Mouse (Mus musculus) intestine, embryonic 14.5 days (tissue): Measurements from ENCODE around the gene Saal1. TPM values are rescaled to one million over a fixed set of nuclear protein-coding genes. Genes with fewer than 3 reads are reported as not detected.
"Not testable (repeated sequence)": the region's sequence is repeated elsewhere in the genome, so short reads cannot be mapped to it uniquely, and the experiment has no call there.

Experiments used
- ATAC-seq: fragments of 200-750 bp; cut with Nextera tagmentation; replicated peaks from 2 replicates; pipeline ENCODE4 v1.8.0; 2017; ENCODE audit warnings: low read depth, moderate number of reproducible peaks, moderate TSS enrichment, moderate library complexity; ENCODE audit not compliant: low FRiP score, low TSS enrichment
- DNase-seq: peaks from one replicate; pipeline ENCODE4 v3.0.0-alpha.2; 2018; ENCODE audit warnings: low spot score
- H3K27ac ChIP-seq: fragments of 300-500 bp; sonication (generic); 2 replicates; pipeline ENCODE4 v1.5.1; 2014; ENCODE audit warnings: low read depth, mild to moderate bottlenecking, control low read depth
- H3K27me3 ChIP-seq: fragments of 300-500 bp; sonication (generic); replicated peaks from 2 replicates; pipeline ENCODE4 v1.6.1; 2014; ENCODE audit warnings: low read length, control low read depth; ENCODE audit not compliant: control insufficient read depth, insufficient read depth
- H3K36me3 ChIP-seq: fragments of 300-500 bp; sonication (generic); 2 replicates; pipeline ENCODE4 v1.6.1; 2014; ENCODE audit warnings: low read length, control low read depth; ENCODE audit not compliant: control insufficient read depth, insufficient read depth
- H3K4me1 ChIP-seq: fragments of 300-500 bp; sonication (generic); replicated peaks from 2 replicates; pipeline ENCODE4 v1.6.1; 2014; ENCODE audit warnings: low read length, control low read depth, mixed read lengths; ENCODE audit not compliant: control insufficient read depth, insufficient read depth
- H3K4me2 ChIP-seq: fragments of 300-500 bp; sonication (generic); 2 replicates; pipeline ENCODE4 v1.6.1; 2014; ENCODE audit warnings: low read length
- H3K4me3 ChIP-seq: fragments of 300-500 bp; sonication (generic); 2 replicates; pipeline ENCODE4 v1.5.1; 2014; ENCODE audit warnings: low read depth, low read length, control low read depth, mixed read lengths
- H3K9ac ChIP-seq: fragments of 300-500 bp; sonication (generic); 2 replicates; pipeline ENCODE4 v1.6.1; 2014; ENCODE audit warnings: mild to moderate bottlenecking, low read length
- H3K9me3 ChIP-seq: fragments of 300-500 bp; sonication (generic); 2 replicates; pipeline ENCODE4 v1.6.1; 2016; ENCODE audit warnings: low read length, control low read depth; ENCODE audit not compliant: control insufficient read depth
- WGBS: fragments of 180-500 bp; shearing (Covaris S2); extraction: QIAGEN DNeasy Blood & Tissue Kit; methylation state at CpG from one replicate; pipeline ENCODE4 v1.1.7; 2014; 5-methylcytosine and 5-hydroxymethylcytosine counted together
- polyA plus RNA-seq: library from polyadenylated mRNA; unstranded; fragments of >200 nt; fragmentation: Nextera tagmentation; extraction: Ambion mirVana; gene quantifications from 2 replicates; pipeline ENCODE4 v1.2.1, GENCODE M21; 2014

Saal1 gene
- polyA plus RNA-seq, result 35.2 and 39.8 TPM in 2 replicates

DNA sequence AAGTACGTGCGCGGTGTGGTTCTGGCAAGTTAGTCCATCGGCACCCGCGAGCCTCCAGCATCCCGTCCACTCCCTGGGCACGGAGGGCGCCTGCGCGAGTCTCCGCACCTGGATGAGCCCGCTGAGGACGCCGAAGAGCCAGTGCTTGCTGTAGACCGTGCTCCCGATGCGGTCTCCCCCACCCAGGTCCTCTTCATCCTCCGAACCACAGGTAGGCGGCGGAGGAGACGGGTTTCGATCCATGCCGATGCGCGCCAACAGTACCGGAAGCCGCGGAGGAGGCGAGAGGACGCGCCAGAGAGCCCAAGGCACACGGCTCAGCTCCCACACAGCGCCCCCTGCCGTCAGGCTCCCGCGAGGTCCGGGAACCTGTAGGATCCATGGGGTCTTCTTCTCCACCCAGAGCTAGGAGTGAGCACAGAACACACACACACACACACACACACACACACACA, at the start of gene Saal1:
Gene Saal1, minus strand, starts transcription at position 291 of the 455 bp plus-strand sequence.
- Histone ChIP-seq H3K27ac (peak within 1 kb of the TSS; percentile 80), H3K4me3 (peak within 1 kb of the TSS; percentile 66), H3K36me3 (peaks cover 31% of the 10 kb centered on the region), H3K9me3 (no peaks in the 10 kb centered on the region), H3K4me2 (peak within 1 kb of the TSS; percentile 60), H3K4me1 (peaks cover 7% of the 10 kb centered on the region), H3K27me3 (no peaks in the 10 kb centered on the region), H3K9ac (peak within 1 kb of the TSS; percentile 89)
- DNase-seq (peak; percentile 99), ATAC-seq (peak; percentile 94)
- WGBS, result 2% methylated on average over 38 of the region's 38 CpGs

DNA sequence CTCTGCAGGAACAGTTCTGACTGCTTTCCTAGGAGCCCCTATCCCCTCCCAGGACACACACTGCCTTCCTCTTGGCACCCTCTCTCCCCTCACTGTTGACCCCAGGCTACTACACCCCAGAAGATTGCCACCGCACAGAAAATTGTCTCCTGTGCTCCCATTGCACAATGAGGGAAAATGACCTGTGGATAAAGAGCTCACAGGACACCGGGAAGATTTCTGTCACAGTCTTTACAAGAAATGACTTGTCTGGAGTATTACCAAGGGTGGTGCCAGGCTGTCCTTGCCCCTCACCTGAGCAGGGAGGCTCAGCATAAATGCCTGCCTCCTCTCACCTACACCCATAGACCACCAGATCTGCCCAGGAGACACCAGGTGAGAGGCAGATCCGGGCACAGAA, 41.0 kb upstream of the Saal1 start, which contains the start of gene Saa2:
Gene Saa2, plus strand, starts transcription at position 301 of the 400 bp plus-strand sequence.
- Histone ChIP-seq H3K9ac (no peak within 1 kb of the TSS), H3K4me3 (no peak within 1 kb of the TSS), H3K36me3 (no peaks in the 10 kb centered on the region), H3K9me3 (no peaks in the 10 kb centered on the region), H3K27ac (no peak within 1 kb of the TSS), H3K4me1 (peaks cover 4% of the 10 kb centered on the region; the same call in 1 of the 2 replicates), H3K27me3 (no peaks in the 10 kb centered on the region), H3K4me2 (no peak within 1 kb of the TSS)
- DNase-seq (no peak), ATAC-seq (no peak)
- WGBS, result 56% methylated on average over 3 of the region's 3 CpGs

- peaks cover 4% of the 10 kb centered on the region; the same call in 1 of the 2 replicates for H3K4me1 ChIP-seq
- ATAC-seq (no peak), DNase-seq (no peak)
- H3K27ac ChIP-seq, result no peak overlapping the region
- WGBS, result 73% methylated on average over 3 of the region's 3 CpGs
- no peaks in the 10 kb centered on the region for H3K36me3 ChIP-seq
- H3K27me3 ChIP-seq, result no peaks in the 10 kb centered on the region
- H3K4me3 ChIP-seq, result no peak overlapping the region
- no peaks in the 10 kb centered on the region for H3K9me3 ChIP-seq
- no peak overlapping the region for H3K4me2 ChIP-seq
- no peak overlapping the region for H3K9ac ChIP-seq
Measured at GRCm38 (mm10) chr7:46748459-46748858, 38.0 kb upstream of the Saal1 start.

DNA sequence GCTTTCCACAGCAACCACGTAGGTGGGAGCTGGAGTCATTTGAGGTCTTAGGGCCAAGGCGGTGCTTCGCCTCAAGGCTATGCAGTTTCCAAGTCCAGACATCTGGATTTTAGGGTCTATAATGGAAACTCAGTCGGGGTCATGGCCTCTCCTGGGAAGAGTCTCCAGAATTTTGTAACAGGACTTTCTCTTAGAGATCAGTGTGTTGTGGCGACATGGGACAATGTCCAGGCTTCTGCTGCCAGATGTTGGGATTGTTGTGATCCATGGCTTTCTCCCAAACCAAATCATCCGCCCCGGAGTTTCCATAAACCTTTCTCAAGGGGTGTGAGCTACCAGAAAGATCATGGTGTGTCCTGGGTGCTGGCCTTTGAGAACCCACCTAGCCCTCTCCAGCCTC, 35.9 kb upstream of the Saal1 start:
- WGBS, result 49% methylated on average over 7 of the region's 7 CpGs
- H3K27ac ChIP-seq, result no peak overlapping the region; the same call in 1 of the 2 replicates
- no peak overlapping the region for H3K4me3 ChIP-seq

DNA sequence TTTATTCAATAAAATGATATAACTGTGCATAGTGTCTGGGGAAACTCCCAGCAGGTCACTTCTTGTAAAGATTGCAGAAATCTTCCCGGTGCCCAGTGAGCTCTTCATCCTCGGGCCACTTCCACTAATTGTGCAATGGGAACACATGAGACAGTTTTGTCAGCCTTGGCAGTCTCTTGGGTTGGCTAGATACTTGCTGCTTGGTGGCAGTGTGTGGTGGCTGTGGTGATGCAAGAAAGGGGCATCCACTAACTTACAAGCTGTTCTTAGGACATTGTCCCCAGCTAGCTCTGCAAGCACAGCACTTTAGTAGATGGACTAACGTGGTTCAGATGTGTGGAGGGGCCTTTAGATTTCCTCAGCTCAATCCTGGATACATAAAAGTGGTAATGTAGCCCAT, 35.3 kb upstream of the Saal1 start:
- Histone ChIP-seq H3K4me2 (no peak overlapping the region), H3K9ac (no peak overlapping the region), H3K9me3 (no peaks in the 10 kb centered on the region), H3K27ac (no peak overlapping the region), H3K4me3 (no peak overlapping the region), H3K27me3 (no peaks in the 10 kb centered on the region), H3K36me3 (no peaks in the 10 kb centered on the region), H3K4me1 (peaks cover 4% of the 10 kb centered on the region; the same call in 1 of the 2 replicates)
- WGBS, result 82% methylated on average over 3 of the region's 3 CpGs
- ATAC-seq, result no peak
- DNase-seq, result no peak

More for the DNA sequence above, 35.9 kb upstream of the Saal1 start:
- Histone ChIP-seq H3K4me1 (peaks cover 4% of the 10 kb centered on the region; the same call in 1 of the 2 replicates), H3K4me2 (no peak overlapping the region), H3K27me3 (no peaks in the 10 kb centered on the region), H3K36me3 (no peaks in the 10 kb centered on the region), H3K9ac (no peak overlapping the region), H3K9me3 (no peaks in the 10 kb centered on the region)
- no peak for DNase-seq
- no peak for ATAC-seq

GRCm38 (mm10) chr7:46742880-46743279, 32.4 kb upstream of the Saal1 start, which contains the start of gene Saa1:
TSS of gene Saa1 (minus strand) at chr7:46742980.
- H3K4me2 ChIP-seq, H3K27me3 ChIP-seq, H3K9ac ChIP-seq, H3K9me3 ChIP-seq, H3K27ac ChIP-seq, ATAC-seq, H3K4me1 ChIP-seq, H3K4me3 ChIP-seq, DNase-seq, H3K36me3 ChIP-seq: not testable (repeated sequence)
- 49% methylated on average over 3 of the region's 3 CpGs for WGBS

- not testable (repeated sequence) for ATAC-seq, DNase-seq, H3K4me1 ChIP-seq, H3K27me3 ChIP-seq, H3K9ac ChIP-seq, H3K4me3 ChIP-seq, H3K36me3 ChIP-seq, H3K4me2 ChIP-seq, H3K9me3 ChIP-seq, H3K27ac ChIP-seq
- 85% methylated on average over 5 of the region's 5 CpGs for WGBS
Measured at GRCm38 (mm10) chr7:46740041-46740440, 29.6 kb upstream of the Saal1 start.

DNA sequence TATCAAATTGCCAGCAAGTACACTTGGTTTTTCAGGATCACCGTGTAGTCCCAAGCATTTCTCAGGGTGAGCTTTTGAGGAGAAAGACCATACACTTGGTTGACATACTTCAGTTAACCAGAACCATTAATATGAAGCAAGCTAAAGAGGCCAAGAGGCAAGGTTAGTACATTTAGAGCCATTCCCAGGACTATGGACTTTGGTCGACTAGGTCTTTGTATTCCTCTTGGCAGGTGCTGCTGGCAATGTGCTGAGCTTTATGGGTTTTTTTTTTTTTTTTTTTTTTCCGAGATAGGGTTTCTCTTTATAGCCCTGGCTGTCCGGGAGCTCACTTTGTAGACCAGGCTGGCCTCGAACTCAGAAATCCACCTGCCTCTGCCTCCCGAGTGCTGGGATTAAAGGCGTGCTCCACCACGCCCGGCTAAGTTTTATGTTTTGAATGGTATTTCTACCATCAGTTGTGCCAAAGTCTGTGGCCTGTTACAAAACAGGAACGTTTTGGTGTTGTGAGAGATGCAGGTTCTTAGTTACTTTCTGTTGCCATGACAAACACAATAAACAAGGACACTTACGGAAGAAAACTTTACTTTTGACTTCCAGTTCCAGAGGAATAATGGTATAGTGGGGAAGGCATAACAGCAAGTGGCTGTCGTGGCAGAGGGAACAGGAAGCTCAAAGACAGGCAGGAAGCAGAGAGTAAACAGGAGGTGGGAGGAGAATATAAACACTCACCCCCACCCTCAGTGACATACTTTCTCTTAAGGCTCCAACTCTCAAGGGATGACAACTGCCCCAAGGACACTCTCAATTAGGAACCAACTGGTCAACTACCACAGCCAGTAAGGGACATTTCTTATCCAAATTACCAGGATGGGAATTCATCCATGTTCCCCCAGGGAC, 28.3 kb upstream of the Saal1 start:
- Histone ChIP-seq H3K36me3 (no peaks in the 10 kb centered on the region), H3K27me3 (no peaks in the 10 kb centered on the region), H3K4me3 (no peak overlapping the region), H3K27ac (no peak overlapping the region), H3K9me3 (no peaks in the 10 kb centered on the region), H3K4me1 (no peaks in the 10 kb centered on the region), H3K9ac (no peak overlapping the region), H3K4me2 (no peak overlapping the region)
- no peak for DNase-seq
- no peak for ATAC-seq
- WGBS, result 82% methylated on average over 12 of the region's 12 CpGs
